Mouse (Mus musculus) lung, embryonic 14.5 days (tissue): ENCODE measurements around the gene Il6. TPM values are rescaled to one million over a fixed set of nuclear protein-coding genes. Genes with fewer than 3 reads are reported as not detected.
"Not testable (repeated sequence)": the region's sequence is repeated elsewhere in the genome, so short reads cannot be mapped to it uniquely, and the experiment has no call there.

Experiments used
- ATAC-seq: fragments of 200-750 bp; cut with Nextera tagmentation; 2 replicates; pipeline ENCODE4 v1.8.0; 2017; ENCODE audit warnings: mild to moderate bottlenecking, moderate TSS enrichment, moderate library complexity; ENCODE audit not compliant: insufficient read depth
- DNase-seq: peaks from one replicate; pipeline ENCODE4 v3.0.0-alpha.2; 2015
- H3K27ac ChIP-seq: fragments of 300-500 bp; sonication (generic); 2 replicates; pipeline ENCODE4 v1.5.1; 2014; ENCODE audit warnings: low read depth, mild to moderate bottlenecking, moderate library complexity
- H3K27me3 ChIP-seq: fragments of 300-500 bp; sonication (generic); 2 replicates; pipeline ENCODE4 v1.6.1; 2014; ENCODE audit warnings: low read length, control low read depth; ENCODE audit not compliant: insufficient read depth
- H3K36me3 ChIP-seq: fragments of 300-500 bp; sonication (generic); 2 replicates; pipeline ENCODE4 v1.6.1; 2014; ENCODE audit warnings: control low read depth; ENCODE audit not compliant: insufficient read depth
- H3K4me1 ChIP-seq: fragments of 300-500 bp; sonication (generic); 2 replicates; pipeline ENCODE4 v1.6.1; 2014; ENCODE audit warnings: antibody characterized with exemption, control low read depth; ENCODE audit not compliant: insufficient read depth
- H3K4me2 ChIP-seq: fragments of 300-500 bp; sonication (generic); 2 replicates; pipeline ENCODE4 v1.6.1; 2014; ENCODE audit warnings: mild to moderate bottlenecking
- H3K4me3 ChIP-seq: fragments of 300-500 bp; sonication (generic); 2 replicates; pipeline ENCODE4 v1.5.1; 2014; ENCODE audit warnings: low read depth, low read length
- H3K9ac ChIP-seq: fragments of 300-500 bp; sonication (generic); 2 replicates; pipeline ENCODE4 v1.6.1; 2014
- H3K9me3 ChIP-seq: fragments of 300-500 bp; sonication (generic); 2 replicates; pipeline ENCODE4 v1.6.1; 2016; ENCODE audit warnings: low read depth, low read length, control low read depth
- CTCF ChIP-seq: IDR thresholded peaks from 2 replicates; pipeline ENCODE4 v1.5.1; 2016; ENCODE audit warnings: antibody characterized with exemption, low read depth
- WGBS: fragments of 180-500 bp; shearing (Covaris S2); extraction: QIAGEN DNeasy Blood & Tissue Kit; methylation state at CpG from one replicate; pipeline ENCODE4 v1.1.7; 2014; 5-methylcytosine and 5-hydroxymethylcytosine counted together
- polyA plus RNA-seq: library from polyadenylated mRNA; unstranded; fragments of >200 nt; fragmentation: Nextera tagmentation; extraction: Ambion mirVana; gene quantifications from 2 replicates; pipeline ENCODE4 v1.2.1, GENCODE M21; 2014

Il6 gene
- polyA plus RNA-seq, 1 experiment from 2014 or later: not detected

DNA sequence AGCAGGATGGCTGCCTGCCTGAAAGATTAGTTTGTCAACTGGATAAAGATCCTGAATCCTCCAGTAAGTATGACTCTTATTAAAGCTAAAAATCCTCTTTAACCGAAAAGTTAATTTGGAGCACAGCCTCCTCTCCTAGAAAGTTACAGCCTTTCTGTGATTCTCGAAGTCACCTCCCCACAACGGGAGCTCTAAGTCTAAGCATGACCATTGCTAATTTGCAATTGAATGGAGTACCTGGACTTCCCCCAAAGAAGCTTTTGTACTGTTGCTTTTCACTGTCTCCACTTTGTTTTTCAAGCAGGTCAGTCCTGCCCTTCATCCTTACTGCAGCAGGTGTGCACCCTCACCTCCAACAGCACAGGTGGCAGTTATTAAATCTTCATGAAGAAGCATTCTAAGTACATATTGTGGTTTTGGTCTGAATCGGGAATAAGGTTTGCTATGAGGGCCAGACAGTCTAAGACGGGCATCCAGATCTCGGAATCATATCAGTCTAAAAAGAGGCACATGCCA lies 45.4 kb downstream of the Il6 start:
- 90% methylated on average over 6 of the region's 6 CpGs for WGBS
- no peak for DNase-seq
- ATAC-seq: no peak

DNA sequence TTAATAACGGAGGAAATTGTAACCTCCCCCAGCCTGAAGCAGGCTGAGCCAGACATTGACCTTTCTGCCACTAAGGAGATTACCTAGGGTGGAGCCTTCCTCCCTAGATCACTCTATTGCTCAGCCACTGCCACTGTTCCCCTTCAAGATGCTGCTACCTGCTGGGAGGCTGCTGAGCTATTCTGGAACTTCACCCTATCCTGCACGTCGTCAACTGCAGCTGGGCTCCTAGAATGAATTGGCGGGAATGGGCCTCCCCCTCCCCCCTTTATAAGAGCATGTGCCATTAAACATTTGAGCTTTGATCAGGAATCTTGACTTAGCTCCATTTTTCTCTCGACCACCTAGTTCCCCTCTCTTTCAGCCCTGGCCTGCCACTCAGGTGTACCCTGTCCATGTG lies 46.7 kb downstream of the Il6 start:
- not testable (repeated sequence) for H3K27ac ChIP-seq, H3K27me3 ChIP-seq, DNase-seq, H3K4me2 ChIP-seq, H3K4me3 ChIP-seq, ATAC-seq, H3K9me3 ChIP-seq, H3K9ac ChIP-seq, H3K4me1 ChIP-seq
- peaks cover 52% of the 10 kb centered on the region for H3K36me3 ChIP-seq
- 72% methylated on average over 5 of the region's 5 CpGs for WGBS

More for the DNA sequence above, 45.4 kb downstream of the Il6 start:
- no peak for TF ChIP-seq CTCF
- Histone ChIP-seq H3K27me3 (no peaks in the 10 kb centered on the region), H3K27ac (no peak overlapping the region), H3K4me2 (no peak overlapping the region), H3K9ac (no peak overlapping the region), H3K4me3 (no peak overlapping the region), H3K9me3 (no peaks in the 10 kb centered on the region), H3K4me1 (no peaks in the 10 kb centered on the region), H3K36me3 (peaks cover 43% of the 10 kb centered on the region)

DNA sequence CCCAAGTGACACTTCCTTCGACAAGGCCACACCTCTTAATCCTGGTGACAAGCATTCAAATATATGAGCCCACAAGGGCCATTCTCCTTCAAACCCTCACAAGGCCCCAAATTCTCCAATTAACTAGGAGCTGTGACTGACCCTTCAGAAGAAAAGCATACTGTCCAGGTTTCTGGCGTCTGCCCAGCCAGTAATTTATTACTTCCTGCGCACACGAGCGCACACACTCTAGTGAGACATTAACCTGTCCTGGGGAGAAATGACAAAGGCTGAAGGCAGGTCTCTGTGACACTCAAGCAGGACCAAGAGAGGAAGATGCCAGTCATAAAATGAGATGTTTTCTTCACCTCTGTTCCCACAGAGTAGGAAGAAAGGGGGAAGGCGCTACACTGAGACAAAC lies 54.8 kb downstream of the Il6 start:
- Histone ChIP-seq H3K9ac (no peak overlapping the region), H3K27me3 (no peaks in the 10 kb centered on the region), H3K4me1 (peaks cover 4% of the 10 kb centered on the region; the same call in 1 of the 2 replicates), H3K27ac (no peak overlapping the region), H3K4me2 (no peak overlapping the region), H3K4me3 (no peak overlapping the region), H3K36me3 (peaks cover 80% of the 10 kb centered on the region), H3K9me3 (no peaks in the 10 kb centered on the region)
- no peak for TF ChIP-seq CTCF
- DNase-seq (no peak), ATAC-seq (no peak)
- 73% methylated on average over 6 of the region's 6 CpGs for WGBS

Other genes with a start within 250 kb of the Il6 start
- gene Tyms, start 60.5 kb downstream of the Il6 start, polyA plus RNA-seq: 343 and 362 TPM in 2 replicates
- gene Garem2, start 92.0 kb downstream of the Il6 start, polyA plus RNA-seq: 0.39 and 0.49 TPM in 2 replicates
- not detected in 2 replicates for gene 3110082J24Rik, start 93.0 kb downstream of the Il6 start, polyA plus RNA-seq
- gene Hadha, start 142.0 kb downstream of the Il6 start, polyA plus RNA-seq: 118 and 124 TPM in 2 replicates
- 124 and 128 TPM in 2 replicates for gene Hadhb, start 142.1 kb downstream of the Il6 start, polyA plus RNA-seq
- 0.11 and 0.20 TPM in 2 replicates for gene Adgrf3, start 192.6 kb downstream of the Il6 start, polyA plus RNA-seq
- 18.9 and 19.2 TPM in 2 replicates for gene Selenoi, start 219.5 kb downstream of the Il6 start, polyA plus RNA-seq